Mouse (Mus musculus): ENCODE measurements around the gene Cyp26c1. TPM values are rescaled to one million over a fixed set of nuclear protein-coding genes. Genes with fewer than 3 reads are reported as not detected.

Cyp26c1 gene
- polyA plus RNA-seq, 1 experiment from 2014 or later, result 6.1 TPM

DNA sequence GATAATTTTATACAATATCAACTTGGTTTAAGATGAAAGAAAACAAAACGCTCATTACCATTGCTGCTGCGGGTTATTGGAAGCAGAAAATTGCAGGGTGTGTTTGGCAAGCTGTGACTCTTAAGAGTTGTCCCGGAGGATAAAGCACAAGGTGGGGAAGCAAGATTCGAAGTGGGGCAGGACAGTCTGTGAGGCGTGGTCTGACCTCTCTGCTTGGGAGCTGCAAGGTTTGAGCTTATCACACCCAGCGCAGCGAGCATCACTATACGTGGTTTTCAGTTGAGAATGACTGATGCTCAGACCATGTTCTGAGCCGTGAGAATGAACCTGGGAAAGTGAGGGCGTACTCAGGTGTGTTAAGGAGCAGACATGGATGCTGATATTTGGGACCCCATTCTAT is 29.3 kb downstream of the Cyp26c1 start:
- ATAC-seq (ENCODE audit: low FRiP score), result no peak
- WGBS, result 78% methylated on average over 10 of the region's 10 CpGs

GRCm38 (mm10) chr19:37715980-37716379 is 30.6 kb downstream of the Cyp26c1 start:
- ATAC-seq (ENCODE audit: low FRiP score), result no peak
- 100% methylated on average over 1 of the region's 1 CpGs for WGBS
- no peaks in the 10 kb centered on the region for H3K4me1 ChIP-seq (replicated peaks; ENCODE audit: control insufficient read depth, insufficient read depth, low read length)
- H3K27me3 ChIP-seq (ENCODE audit: control insufficient read depth, insufficient read depth, low read length), result no peaks in the 10 kb centered on the region
- H3K9me3 ChIP-seq (ENCODE audit: control insufficient read depth, low read length), result no peaks in the 10 kb centered on the region
- no peaks in the 10 kb centered on the region for H3K36me3 ChIP-seq (ENCODE audit: control insufficient read depth, insufficient read depth, low read length)
- no peak overlapping the region for H3K4me3 ChIP-seq (ENCODE audit: low read depth, low read length)
- H3K27ac ChIP-seq (ENCODE audit: low read depth, low read length), result no peak overlapping the region
- DNase-seq (ENCODE audit: low spot score), result no peak
- H3K4me2 ChIP-seq (replicated peaks; ENCODE audit: low read depth, low read length), result no peak overlapping the region
- H3K9ac ChIP-seq (ENCODE audit: low read depth, low read length), result no peak overlapping the region

More for the DNA sequence above, 29.3 kb downstream of the Cyp26c1 start:
- no peaks in the 10 kb centered on the region for H3K27me3 ChIP-seq (ENCODE audit: control insufficient read depth, insufficient read depth, low read length)
- H3K4me1 ChIP-seq (replicated peaks; ENCODE audit: control insufficient read depth, insufficient read depth, low read length), result no peaks in the 10 kb centered on the region
- no peak overlapping the region for H3K4me3 ChIP-seq (ENCODE audit: low read depth, low read length)
- H3K9me3 ChIP-seq (ENCODE audit: control insufficient read depth, low read length), result no peaks in the 10 kb centered on the region
- H3K27ac ChIP-seq (ENCODE audit: low read depth, low read length), result no peak overlapping the region
- H3K4me2 ChIP-seq (replicated peaks; ENCODE audit: low read depth, low read length), result no peak overlapping the region
- no peak overlapping the region for H3K9ac ChIP-seq (ENCODE audit: low read depth, low read length)
- no peak for DNase-seq (ENCODE audit: low spot score)
- H3K36me3 ChIP-seq (ENCODE audit: control insufficient read depth, insufficient read depth, low read length), result no peaks in the 10 kb centered on the region

DNA sequence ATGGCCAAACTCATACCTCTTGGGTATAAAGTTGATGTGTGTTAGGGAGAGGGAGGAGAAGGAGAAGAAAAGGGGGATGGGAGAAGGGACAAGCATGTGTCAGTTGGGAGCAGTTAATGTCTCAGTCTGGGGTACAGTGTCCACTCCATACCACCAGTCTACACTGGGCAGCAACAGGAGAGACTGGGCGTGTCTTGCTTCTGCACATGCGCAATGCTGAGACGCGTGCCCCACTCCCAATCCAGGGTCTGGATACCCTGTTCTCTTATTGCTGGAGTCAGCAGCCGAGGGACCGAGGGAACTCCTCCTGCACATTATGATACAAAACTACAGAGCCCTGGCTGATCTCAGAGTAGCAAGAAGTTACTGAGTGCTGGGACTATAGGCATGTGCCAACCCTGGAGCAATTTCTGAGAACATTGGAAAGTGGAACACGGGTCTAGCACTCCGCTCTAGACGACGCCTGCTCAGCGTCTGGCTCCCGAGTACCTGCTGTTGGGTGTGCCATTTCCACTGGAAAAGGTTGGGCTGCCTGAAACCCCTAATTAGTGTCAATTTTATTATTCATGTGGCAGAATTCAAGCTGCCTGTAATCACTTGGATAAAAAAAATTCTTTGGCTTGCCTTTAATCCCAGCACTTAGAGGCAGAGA is 31.3 kb downstream of the Cyp26c1 start:
- ATAC-seq (ENCODE audit: low FRiP score) (no peak), DNase-seq (ENCODE audit: low spot score) (no peak)
- Histone ChIP-seq H3K9me3 (ENCODE audit: control insufficient read depth, low read length) (no peaks in the 10 kb centered on the region), H3K4me2 (replicated peaks; ENCODE audit: low read depth, low read length) (no peak overlapping the region), H3K4me3 (ENCODE audit: low read depth, low read length) (no peak overlapping the region), H3K4me1 (replicated peaks; ENCODE audit: control insufficient read depth, insufficient read depth, low read length) (no peaks in the 10 kb centered on the region), H3K9ac (ENCODE audit: low read depth, low read length) (no peak overlapping the region), H3K27me3 (ENCODE audit: control insufficient read depth, insufficient read depth, low read length) (no peaks in the 10 kb centered on the region), H3K36me3 (ENCODE audit: control insufficient read depth, insufficient read depth, low read length) (no peaks in the 10 kb centered on the region), H3K27ac (ENCODE audit: low read depth, low read length) (no peak overlapping the region)
- 89% methylated on average over 12 of the region's 12 CpGs for WGBS

DNA sequence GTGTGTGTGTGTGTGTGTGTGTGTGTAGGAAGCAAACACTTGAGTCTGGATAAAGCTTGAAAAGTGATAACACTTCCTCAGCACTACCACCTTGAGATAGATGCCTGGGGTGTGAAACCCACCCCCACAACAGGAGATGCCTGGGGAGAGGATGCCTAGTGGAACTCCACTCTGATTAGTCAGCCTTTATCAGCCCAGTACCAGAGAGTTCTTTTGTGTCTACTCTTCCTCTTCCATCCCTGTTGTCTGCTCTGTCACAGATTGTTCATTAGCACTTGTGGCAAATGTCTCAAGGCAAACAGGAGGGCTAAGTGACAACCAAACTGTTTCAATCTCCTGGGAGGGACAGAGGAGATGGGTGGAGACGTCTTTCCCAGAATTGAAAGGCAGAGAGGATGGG is 33.8 kb downstream of the Cyp26c1 start:
- H3K4me2 ChIP-seq (replicated peaks; ENCODE audit: low read depth, low read length), result no peak overlapping the region
- H3K27ac ChIP-seq (ENCODE audit: low read depth, low read length), result no peak overlapping the region
- no peaks in the 10 kb centered on the region for H3K27me3 ChIP-seq (ENCODE audit: control insufficient read depth, insufficient read depth, low read length)
- H3K36me3 ChIP-seq (ENCODE audit: control insufficient read depth, insufficient read depth, low read length), result no peaks in the 10 kb centered on the region
- 25% methylated on average over 1 of the region's 1 CpGs for WGBS
- ATAC-seq (ENCODE audit: low FRiP score) (no peak), DNase-seq (ENCODE audit: low spot score) (no peak)
- no peak overlapping the region for H3K9ac ChIP-seq (ENCODE audit: low read depth, low read length)
- H3K4me3 ChIP-seq (ENCODE audit: low read depth, low read length), result no peak overlapping the region
- H3K4me1 ChIP-seq (replicated peaks; ENCODE audit: control insufficient read depth, insufficient read depth, low read length), result no peaks in the 10 kb centered on the region
- H3K9me3 ChIP-seq (ENCODE audit: control insufficient read depth, low read length), result no peaks in the 10 kb centered on the region

DNA sequence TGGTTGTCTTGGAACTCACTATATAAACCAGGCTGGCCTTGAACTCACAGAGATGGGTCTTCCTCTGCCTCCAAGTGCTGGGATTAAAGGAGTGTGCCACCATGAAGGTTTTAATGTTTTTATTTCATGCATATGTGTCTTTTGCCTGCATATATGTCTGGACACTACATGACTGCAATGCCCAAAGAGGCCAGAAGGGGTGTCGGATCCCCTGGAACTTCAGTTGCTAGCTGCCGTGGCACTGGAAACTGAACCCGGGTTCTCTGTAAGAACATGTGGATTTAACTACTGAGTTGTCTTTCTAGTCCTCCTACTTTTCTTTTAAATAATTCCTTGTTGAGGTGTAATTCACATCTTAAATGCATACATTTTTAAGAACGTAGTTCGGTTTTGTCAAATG is 39.2 kb downstream of the Cyp26c1 start:
- no peak for ATAC-seq (ENCODE audit: low FRiP score)
- 94% methylated on average over 5 of the region's 5 CpGs for WGBS
- no peak overlapping the region for H3K9ac ChIP-seq (ENCODE audit: low read depth, low read length)
- no peak overlapping the region for H3K27ac ChIP-seq (ENCODE audit: low read depth, low read length)
- H3K9me3 ChIP-seq (ENCODE audit: control insufficient read depth, low read length), result no peaks in the 10 kb centered on the region
- no peaks in the 10 kb centered on the region for H3K36me3 ChIP-seq (ENCODE audit: control insufficient read depth, insufficient read depth, low read length)
- no peaks in the 10 kb centered on the region for H3K27me3 ChIP-seq (ENCODE audit: control insufficient read depth, insufficient read depth, low read length)
- no peak for DNase-seq (ENCODE audit: low spot score)
- no peak overlapping the region for H3K4me3 ChIP-seq (ENCODE audit: low read depth, low read length)
- no peak overlapping the region for H3K4me2 ChIP-seq (replicated peaks; ENCODE audit: low read depth, low read length)
- H3K4me1 ChIP-seq (replicated peaks; ENCODE audit: control insufficient read depth, insufficient read depth, low read length), result no peaks in the 10 kb centered on the region

- Histone ChIP-seq H3K36me3 (ENCODE audit: control insufficient read depth, insufficient read depth, low read length) (no peaks in the 10 kb centered on the region), H3K4me1 (replicated peaks; ENCODE audit: control insufficient read depth, insufficient read depth, low read length) (no peaks in the 10 kb centered on the region), H3K4me3 (ENCODE audit: low read depth, low read length) (no peak overlapping the region), H3K27ac (ENCODE audit: low read depth, low read length) (no peak overlapping the region), H3K9me3 (ENCODE audit: control insufficient read depth, low read length) (no peaks in the 10 kb centered on the region), H3K9ac (ENCODE audit: low read depth, low read length) (no peak overlapping the region), H3K4me2 (replicated peaks; ENCODE audit: low read depth, low read length) (no peak overlapping the region), H3K27me3 (ENCODE audit: control insufficient read depth, insufficient read depth, low read length) (no peaks in the 10 kb centered on the region)
- whole genome bisulfite sequencing, result 95% methylated on average over 7 of the region's 7 CpGs
- no peak for DNase-seq (ENCODE audit: low spot score)
- ATAC-seq (ENCODE audit: low FRiP score), result no peak
Observed at GRCm38 (mm10) chr19:37726585-37726984, 41.2 kb downstream of the Cyp26c1 start.

DNA sequence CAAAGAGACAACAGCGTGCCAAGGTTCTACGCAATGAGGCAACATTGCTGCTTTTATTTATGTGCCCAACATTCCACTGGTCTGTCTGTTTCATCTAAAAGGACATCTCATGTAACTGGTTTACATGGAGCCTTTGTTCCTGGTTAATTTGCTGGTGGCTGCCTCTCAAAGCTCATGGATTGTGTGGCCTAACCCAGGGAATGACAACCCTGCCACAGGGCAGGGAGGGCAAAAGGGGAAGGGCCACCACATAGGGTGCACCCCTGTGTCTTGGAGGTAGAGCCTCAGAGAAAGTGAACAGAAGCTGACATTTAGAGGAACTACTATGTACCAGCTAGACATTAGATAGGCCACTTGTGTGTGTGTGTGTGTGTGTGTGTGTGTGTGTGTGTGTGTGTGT is 42.0 kb downstream of the Cyp26c1 start:
- WGBS, result 93% methylated on average over 2 of the region's 2 CpGs
- H3K27ac ChIP-seq (ENCODE audit: low read depth, low read length), result no peak overlapping the region
- ATAC-seq (ENCODE audit: low FRiP score) (no peak), DNase-seq (ENCODE audit: low spot score) (no peak)
- H3K4me2 ChIP-seq (replicated peaks; ENCODE audit: low read depth, low read length), result no peak overlapping the region
- no peak overlapping the region for H3K4me3 ChIP-seq (ENCODE audit: low read depth, low read length)
- no peaks in the 10 kb centered on the region for H3K4me1 ChIP-seq (replicated peaks; ENCODE audit: control insufficient read depth, insufficient read depth, low read length)
- H3K36me3 ChIP-seq (ENCODE audit: control insufficient read depth, insufficient read depth, low read length), result no peaks in the 10 kb centered on the region
- no peaks in the 10 kb centered on the region for H3K9me3 ChIP-seq (ENCODE audit: control insufficient read depth, low read length)
- H3K9ac ChIP-seq (ENCODE audit: low read depth, low read length), result no peak overlapping the region
- no peaks in the 10 kb centered on the region for H3K27me3 ChIP-seq (ENCODE audit: control insufficient read depth, insufficient read depth, low read length)

DNA sequence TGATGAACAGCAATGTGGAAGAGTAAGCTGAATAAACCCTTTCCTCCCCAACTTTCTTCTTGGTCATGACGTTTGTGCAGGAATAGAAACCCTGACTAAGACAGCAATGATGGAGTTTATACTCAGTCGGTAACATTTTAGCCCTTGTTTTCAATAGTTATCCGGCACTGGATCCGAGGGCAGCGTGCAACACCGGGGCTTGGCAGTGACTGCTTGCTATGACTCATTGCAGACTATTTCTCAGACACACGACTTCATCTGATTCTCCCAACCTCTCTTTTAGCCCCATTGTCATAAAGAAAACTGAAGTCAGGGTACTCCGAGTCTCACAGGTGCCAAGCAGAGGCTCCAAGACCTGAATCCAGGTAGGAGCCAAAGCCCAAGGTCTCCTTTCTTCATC is 50.0 kb downstream of the Cyp26c1 start:
- Histone ChIP-seq H3K9ac (ENCODE audit: low read depth, low read length) (no peak overlapping the region), H3K4me2 (replicated peaks; ENCODE audit: low read depth, low read length) (no peak overlapping the region), H3K27me3 (ENCODE audit: control insufficient read depth, insufficient read depth, low read length) (no peaks in the 10 kb centered on the region), H3K9me3 (ENCODE audit: control insufficient read depth, low read length) (no peaks in the 10 kb centered on the region), H3K36me3 (ENCODE audit: control insufficient read depth, insufficient read depth, low read length) (no peaks in the 10 kb centered on the region), H3K27ac (ENCODE audit: low read depth, low read length) (no peak overlapping the region), H3K4me1 (replicated peaks; ENCODE audit: control insufficient read depth, insufficient read depth, low read length) (no peaks in the 10 kb centered on the region), H3K4me3 (ENCODE audit: low read depth, low read length) (no peak overlapping the region)
- no peak for DNase-seq (ENCODE audit: low spot score)
- 90% methylated on average over 8 of the region's 8 CpGs for WGBS
- ATAC-seq (ENCODE audit: low FRiP score), result no peak

DNA sequence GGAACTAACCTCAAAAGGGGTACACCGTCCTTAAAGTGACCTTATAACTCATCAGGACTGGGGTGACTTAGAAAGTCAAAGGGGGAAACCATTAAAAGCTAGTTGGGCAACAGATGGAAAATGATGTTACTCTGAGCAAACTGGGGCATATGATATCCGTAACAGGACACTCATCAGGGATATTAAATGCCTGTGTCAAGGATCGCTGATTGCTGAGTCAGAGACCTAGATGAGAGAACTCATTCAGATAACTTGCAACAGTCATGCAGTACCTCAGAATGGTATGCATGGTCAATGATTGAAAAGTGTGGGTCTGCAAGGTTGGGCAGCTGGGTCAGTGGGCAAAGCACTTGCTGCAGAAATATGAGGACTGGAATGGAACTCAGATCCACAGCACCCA is 53.2 kb downstream of the Cyp26c1 start:
- DNase-seq (ENCODE audit: low spot score), result no peak
- no peak overlapping the region for H3K27ac ChIP-seq (ENCODE audit: low read depth, low read length)
- no peak for ATAC-seq (ENCODE audit: low FRiP score)
- no peaks in the 10 kb centered on the region for H3K36me3 ChIP-seq (ENCODE audit: control insufficient read depth, insufficient read depth, low read length)
- no peaks in the 10 kb centered on the region for H3K27me3 ChIP-seq (ENCODE audit: control insufficient read depth, insufficient read depth, low read length)
- H3K9me3 ChIP-seq (ENCODE audit: control insufficient read depth, low read length), result no peaks in the 10 kb centered on the region
- no peak overlapping the region for H3K4me2 ChIP-seq (replicated peaks; ENCODE audit: low read depth, low read length)
- no peak overlapping the region for H3K9ac ChIP-seq (ENCODE audit: low read depth, low read length)
- H3K4me3 ChIP-seq (ENCODE audit: low read depth, low read length), result no peak overlapping the region
- 92% methylated on average over 3 of the region's 3 CpGs for WGBS
- H3K4me1 ChIP-seq (replicated peaks; ENCODE audit: control insufficient read depth, insufficient read depth, low read length), result no peaks in the 10 kb centered on the region

Data from hindbrain, embryonic 11.5 days (tissue).